Mouse (Mus musculus): ENCODE results near the gene Gm28305.

GRCm38 (mm10) chr9:104039031-104039695, 1.3 kb upstream of the Gm28305 start:
- TF ChIP-seq CTCF (conservative IDR thresholded peaks at IDR 0.05; ENCODE audit: low read length) (no peak), NANOG (IDR thresholded peaks at IDR 0.05; ENCODE audit: borderline replicate concordance, low read length) (no peak), POU5F1 (IDR thresholded peaks at IDR 0.05; ENCODE audit: borderline replicate concordance, low read length) (no peak)
